Mouse (Mus musculus) heart, postnatal 36 days (tissue): Measurements from ENCODE around the gene Brsk1. TPM values are rescaled to one million over a fixed set of nuclear protein-coding genes. Genes with fewer than 3 reads are reported as not detected.
A peak's percentile ranks its signal among the peaks of the same experiment; 100 is the strongest.

ENCODE experiments used
- DNase-seq, 2 experiments: peaks; one replicate each; pipeline ENCODE4 v3.0.0; 2021 to 2022
- intact Hi-C: fragments of 180-260 bp; cut with DNase I; formaldehyde crosslinking; loops from one replicate; pipeline ENCODE4 v1.15.1; 2025
- total RNA-seq, 2 experiments: library from RNA; stranded (reverse); gene quantifications; 2 replicates each; pipeline ENCODE4 v1.2.3; 2021

Brsk1 gene
- total RNA-seq, 2 experiments from 2014 or later: 1.2 TPM

DNA sequence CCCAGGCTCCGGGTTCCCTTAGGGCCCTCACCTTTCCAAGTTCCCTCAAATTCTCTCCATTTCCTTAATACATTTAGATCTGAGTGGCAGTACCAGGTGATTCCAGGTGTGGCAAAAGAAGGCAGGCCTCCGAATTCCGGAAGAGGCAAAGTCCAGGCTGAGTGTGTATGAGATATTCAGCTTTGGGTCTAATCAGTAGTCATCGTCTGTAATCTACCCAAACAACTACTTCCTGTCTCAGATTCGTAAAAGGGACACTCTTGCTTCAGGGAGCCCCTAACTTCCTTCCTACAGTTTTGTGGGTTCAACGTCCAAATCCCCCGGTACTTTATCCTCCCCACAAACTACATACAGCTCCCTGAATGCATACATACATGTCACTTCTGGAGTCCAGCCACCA is 34.8 kb downstream of the Brsk1 start, which contains the start of gene Tmem150b:
Gene Tmem150b, minus strand, starts transcription at position 81 of the 400 bp plus-strand sequence.
- intact Hi-C loops: no loop called here
- no peak for DNase-seq

DNA sequence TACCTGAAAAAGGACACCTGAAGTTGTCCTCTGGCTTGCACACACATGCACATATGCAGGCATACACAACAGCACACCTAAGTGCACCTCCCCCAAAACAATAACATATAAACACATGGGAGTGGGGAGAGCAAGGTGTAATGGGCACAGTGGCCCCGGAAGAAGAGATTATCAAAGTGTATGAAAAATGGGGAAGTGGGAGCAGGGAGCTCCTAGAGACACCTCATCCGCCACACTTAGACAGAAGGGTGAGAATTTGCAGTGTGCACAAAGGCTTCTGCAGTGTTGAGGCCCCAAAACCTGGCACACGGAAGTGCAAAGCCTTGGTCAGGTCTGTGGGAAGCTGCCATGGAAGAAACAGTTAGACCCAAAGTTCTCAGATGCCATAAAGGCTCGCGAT is 40.7 kb downstream of the Brsk1 start:
- DNase-seq: no peak
- intact Hi-C loops: no loop called here

DNA sequence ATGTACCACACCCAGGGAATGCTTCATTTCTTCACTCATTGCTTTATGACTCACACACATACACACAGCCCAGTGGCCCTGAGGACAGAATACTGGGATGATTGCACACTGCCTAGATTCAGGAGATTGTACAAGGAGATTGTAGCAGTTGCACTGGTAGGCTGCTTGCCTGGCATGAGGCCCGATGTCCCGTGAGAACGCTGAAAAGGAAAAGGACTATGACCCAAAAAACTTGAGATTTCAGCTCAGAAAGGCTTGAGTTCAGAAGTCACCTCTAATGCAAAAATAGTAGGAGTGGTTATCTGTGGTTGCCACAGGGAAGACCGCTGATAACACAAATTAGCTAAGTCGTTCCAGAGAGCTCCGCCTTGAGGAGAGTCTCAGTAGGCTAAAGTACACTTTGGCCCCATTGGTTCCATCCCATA is 42.6 kb downstream of the Brsk1 start:
- no peak for DNase-seq
- intact Hi-C loops: no loop called here

DNA sequence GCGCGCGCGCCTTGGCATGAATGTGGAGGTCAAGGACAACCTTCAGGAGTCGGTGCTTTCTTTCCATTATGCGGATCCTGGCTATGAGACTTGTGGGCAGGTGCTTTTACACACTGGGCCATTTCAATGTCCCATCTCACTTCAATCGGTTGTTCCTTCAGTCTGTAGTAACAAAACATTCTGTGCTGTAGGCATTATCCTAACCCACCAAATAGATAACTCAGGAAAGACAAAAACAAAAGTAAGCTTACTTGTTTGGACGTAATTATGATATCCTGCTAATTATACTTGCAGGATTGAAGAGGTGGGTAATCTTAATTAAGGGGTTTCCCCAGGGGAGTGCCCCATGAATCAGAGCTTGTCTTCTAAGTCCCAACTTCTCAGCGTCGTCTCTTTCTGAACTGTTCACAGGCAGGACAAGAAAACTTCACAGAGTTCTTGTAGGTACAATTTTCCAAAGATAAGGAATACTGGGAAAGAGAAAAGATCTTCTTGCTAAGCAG is 48.7 kb downstream of the Brsk1 start:
- intact Hi-C loops: loop anchor here (2.0 kb wide), 1 partner anchor 72 kb away; no protein-coding TSS in a partner anchor
- no peak for DNase-seq

DNA sequence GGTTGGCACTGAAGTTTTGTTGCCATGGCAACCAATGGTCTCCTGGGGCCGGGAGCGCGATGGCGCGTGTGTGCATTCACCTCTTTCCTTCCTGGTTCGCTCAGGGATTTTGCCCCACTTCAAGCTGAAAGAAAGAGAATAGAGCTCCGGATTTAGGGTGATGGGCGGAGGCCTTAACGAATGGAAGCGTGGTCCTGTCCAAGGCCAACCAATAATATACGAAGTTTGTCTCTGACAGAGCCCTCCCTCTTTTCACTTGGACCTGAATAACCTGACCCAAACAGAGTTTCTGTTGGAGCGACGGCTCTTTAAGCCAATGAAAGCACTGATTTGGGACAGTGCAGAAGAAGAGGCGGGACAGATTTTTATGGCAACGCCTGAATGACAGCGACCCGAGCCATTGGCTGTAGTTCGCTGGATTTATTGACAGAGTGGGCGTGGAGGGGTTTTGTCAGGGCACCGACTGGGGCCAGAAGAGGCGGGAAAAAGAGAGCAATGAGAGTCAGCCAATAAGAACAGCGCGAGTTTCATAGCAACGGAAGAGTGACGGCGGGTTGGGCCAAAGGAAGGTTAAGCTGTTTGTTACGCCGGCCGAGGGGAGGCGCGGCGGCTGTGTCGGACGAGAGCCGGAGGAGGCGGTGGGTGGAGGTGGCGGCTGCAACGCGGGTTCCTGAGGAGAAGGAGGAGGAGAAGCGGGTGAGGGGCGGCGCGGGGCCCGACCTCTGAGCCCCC is 49.3 kb downstream of the Brsk1 start, which contains the start of gene Kmt5c:
Gene Kmt5c, plus strand, starts transcription at position 572 of the 732 bp plus-strand sequence.
- peak; percentile 95 for DNase-seq
- intact Hi-C loops: loop anchor here (2.0 kb wide), 3 partner anchors 49 to 71 kb away; partner anchors contain the start of gene Tmem238

DNA sequence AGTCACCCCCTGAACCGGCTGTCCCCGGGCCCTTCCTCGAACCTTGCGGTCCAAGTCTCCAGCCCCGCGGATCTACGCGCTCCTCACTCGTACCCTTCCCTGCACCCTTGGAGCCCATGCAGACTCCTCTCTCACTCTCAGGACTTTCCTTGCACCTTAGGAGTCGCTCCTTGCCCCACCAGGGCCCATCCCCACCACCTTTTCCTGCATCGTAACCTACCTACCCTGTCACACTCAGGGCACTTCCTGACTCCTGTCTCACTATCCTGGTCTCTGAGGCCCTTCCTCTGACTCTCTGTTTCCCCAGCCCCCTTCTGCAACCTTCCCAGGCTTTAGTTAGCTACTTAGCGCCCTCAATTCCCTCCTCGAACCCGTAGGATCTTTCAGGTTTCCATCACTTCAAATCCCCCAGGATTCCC is 49.9 kb downstream of the Brsk1 start:
- intact Hi-C loops: loop anchor here (2.0 kb wide), 2 partner anchors 48 to 54 kb away; partner anchors contain the start of gene Tmem238
- DNase-seq: no peak

DNA sequence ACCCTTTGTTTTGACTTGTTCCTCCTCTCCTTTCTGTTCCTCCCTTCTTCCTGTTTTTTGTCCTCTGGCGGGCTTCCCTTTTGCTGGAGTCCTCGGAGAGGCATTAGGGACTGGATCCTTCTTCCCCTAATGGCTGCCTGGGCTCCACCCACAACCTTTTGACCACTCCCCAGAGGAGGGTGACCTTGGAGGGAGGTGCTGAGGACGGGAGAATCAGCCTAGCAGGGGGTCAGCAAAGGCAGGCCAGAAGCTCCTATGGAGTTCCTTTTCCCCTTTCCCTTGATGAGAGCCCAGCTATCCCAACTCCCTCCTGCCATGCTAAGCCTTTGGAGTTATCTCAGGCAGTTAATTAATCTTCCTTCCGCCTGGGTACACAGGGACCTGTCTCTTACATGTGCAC is 50.7 kb downstream of the Brsk1 start:
- DNase-seq: peak; percentile 57 to 66
- intact Hi-C loops: loop anchor here (2.0 kb wide), 2 partner anchors 48 to 54 kb away; partner anchors contain the start of gene Tmem238

DNA sequence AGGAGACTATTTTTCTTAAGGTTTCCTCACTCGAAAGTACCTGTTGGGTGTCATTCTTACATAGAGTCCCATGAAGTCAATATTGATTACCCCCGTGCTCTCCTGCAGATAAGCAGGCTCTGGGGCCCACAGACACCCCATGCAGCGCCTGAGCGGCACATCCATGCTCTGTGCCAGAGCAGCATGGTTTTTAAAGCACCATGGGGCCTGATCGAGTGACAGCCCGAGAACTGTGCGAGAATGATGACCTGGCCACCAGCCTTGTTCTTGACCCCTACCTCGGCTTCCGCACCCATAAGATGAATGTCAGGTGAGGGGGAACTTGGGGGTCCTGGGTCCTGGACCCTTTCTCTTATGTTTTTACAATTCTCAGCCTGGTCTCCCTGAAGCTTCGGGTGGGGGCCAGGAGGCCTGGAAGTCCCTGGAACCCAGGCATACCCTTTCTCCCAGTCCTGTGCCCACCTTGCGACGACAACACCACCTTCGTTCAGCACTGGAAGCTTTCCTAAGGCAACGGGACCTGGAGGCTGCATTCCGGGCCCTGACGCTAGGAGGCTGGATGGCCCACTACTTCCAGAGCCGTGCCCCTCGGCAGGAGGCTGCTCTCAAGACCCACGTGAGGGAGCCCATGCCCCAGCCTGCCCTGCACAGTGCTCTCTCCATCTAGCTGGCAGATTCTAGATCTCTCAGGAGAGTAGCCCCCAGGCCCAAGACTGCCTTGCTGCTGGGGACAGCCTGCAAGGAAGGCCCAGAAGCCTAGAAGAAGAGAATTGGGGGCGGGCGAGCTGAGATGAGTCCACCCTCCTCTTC is 51.5 kb downstream of the Brsk1 start:
- intact Hi-C loops: loop anchor here (2.0 kb wide), 2 partner anchors 47 to 55 kb away; partner anchors contain the start of gene Tmem238
- no peak for DNase-seq

DNA sequence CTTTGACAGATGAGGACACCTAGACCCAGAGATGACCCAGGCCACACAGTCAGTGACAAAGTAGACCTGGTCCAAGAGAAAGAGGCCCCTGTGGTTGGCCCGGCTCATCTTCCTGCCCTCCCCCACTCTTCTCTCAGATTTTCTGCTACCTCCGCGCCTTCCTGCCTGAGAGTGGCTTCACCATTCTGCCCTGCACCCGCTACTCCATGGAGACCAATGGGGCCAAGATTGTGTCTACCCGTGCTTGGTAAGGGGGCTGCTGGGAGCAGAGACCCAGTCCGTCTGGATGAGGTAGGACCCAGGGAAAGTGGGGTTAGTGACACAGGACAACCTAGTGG is 52.0 kb downstream of the Brsk1 start:
- DNase-seq: no peak
- intact Hi-C loops: no loop called here

DNA sequence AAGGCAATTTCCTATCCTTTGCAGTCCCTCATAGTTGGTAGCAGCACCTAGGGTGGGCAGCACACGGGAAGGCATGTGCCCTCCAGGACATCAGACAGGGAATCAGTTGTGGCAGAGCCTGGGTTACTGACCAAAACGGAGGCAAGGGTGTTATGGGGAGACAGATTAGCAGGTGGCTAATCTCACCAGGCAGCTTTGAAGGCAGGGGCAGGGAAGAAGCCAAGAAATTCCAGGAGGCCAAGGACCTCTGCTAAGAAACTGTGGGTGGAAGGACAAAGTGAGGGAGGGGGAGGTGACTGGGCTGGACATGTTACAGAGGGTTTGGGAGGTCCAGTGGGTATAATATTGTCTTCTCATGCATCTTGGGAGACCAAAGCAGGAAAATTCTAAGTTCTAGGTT is 53.0 kb downstream of the Brsk1 start:
- DNase-seq: no peak
- intact Hi-C loops: no loop called here

DNA sequence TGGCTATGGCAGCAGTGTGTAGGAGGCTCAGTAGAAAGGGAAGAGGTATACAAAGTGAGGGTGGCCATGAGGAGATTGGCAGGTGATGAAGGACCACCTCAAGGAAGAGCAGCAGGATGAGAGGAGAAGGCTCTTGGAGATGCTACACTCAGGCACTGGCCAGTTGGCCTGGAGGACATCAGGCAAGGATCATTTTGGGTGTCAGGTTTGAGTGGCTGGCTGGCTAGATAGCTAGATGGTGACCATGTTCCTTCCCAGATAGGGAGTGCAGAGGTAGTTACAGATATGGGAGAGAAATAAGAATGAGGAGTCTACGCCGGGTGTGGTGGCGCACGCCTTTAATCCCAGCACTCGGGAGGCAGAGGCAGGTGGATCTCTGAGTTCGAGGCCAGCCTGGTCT is 54.5 kb downstream of the Brsk1 start:
- DNase-seq: no peak
- intact Hi-C loops: no loop called here

DNA sequence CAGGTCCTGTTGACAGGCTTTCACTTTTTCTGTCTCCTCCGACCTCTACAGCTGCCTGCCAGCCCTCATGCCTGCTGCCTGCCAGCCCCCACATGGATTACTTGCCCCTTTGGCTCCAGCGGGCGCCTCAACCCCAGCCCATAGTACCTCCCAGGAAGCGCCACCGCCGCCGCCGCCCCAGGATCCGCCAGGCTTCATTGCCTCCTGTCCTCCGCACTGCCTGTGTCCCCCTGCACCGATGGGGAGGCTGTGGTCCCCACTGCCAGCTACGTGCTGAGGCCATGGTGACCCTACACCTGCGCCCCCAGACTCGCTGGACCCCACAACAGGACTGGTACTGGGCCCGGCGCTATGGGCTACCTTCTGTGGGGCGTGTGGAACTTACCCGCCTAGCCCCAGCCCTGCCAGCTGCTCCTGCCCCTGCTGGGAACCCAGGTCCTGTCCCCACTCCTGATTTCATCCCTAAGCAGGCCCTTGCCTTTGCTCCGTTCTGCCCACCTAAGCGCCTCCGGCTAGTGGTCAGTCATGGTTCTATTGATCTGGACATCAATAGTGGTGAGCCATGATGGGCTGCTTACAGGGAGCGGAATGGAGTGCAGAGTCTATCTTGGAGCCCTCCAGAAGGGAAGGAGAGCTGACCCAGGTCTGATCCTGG is 56.0 kb downstream of the Brsk1 start:
- no peak for DNase-seq
- intact Hi-C loops: no loop called here

DNA sequence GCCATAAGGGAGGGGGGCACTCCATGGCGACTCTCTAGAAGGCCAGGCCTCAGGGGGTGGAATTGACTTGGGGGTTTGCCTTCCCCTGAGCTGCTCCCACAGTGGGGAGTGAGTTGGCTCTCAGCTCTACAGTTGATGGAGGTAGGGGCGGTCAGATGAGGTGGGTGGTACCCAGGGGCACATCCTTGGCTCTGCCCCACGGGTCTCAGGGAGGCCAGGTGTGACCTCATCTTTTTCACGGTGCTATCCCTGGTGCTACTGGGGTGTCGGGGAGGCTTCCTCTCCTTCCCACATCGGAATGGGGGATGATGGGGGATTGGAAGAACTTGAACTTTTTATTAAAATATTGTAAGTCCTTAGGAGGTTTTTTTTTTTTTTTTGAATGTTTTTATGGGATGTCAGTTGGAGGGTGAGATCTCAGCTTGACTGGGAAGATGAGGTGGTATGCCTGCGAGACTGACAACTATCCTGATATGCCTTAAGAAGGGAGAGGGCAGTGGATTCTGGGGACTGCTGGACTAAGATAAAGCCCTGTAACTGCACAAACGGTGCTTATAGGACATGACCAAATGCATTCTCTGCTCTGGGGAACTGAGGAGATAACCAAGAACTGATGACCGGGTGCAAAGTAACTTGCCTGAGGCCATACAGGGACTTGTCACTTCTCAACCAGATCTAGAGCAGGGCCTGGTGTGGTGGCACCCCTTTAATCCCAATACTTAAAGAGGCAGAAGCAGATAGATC is 56.9 kb downstream of the Brsk1 start:
- intact Hi-C loops: no loop called here
- DNase-seq: no peak

DNA sequence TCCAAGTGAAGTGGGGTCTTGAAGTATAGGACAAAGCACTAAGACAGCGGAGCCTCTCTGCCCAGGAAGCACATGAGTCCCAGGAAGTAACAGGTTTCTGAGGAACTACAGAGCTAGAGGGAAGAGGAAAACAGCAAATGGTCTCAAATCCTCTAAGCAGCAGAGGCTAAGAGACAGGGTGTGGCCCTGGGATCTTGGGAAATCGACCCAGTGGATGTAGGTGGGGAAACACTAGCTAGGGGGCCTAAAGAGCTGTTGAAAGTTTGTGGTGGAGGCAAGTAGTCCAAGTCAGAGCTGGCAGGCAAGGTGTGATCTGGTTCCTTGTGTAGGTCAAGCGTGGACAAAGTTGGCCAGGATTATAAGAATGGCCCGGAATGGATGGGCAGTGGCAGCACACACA is 57.9 kb downstream of the Brsk1 start:
- no peak for DNase-seq
- intact Hi-C loops: no loop called here

DNA sequence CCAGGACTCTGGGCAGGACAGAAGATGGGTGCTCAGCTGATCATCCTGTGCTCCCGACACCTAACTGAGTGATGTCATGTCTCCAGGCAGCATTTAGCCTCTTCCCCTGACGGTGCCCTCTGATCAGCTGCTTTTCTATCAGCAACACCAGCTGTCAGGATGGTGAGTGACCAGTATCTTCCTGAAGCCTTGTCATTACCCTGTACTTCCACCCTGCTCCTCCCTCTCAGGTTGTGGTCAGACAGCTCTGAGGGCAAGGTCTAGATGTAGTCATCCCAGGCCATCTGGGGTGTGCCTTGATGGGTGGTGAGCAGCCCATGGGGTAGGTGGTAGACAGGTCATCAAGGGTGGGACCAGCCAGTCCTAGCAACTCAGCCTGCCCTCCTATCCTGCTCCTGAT is 58.8 kb downstream of the Brsk1 start:
- no peak for DNase-seq
- intact Hi-C loops: no loop called here

DNA sequence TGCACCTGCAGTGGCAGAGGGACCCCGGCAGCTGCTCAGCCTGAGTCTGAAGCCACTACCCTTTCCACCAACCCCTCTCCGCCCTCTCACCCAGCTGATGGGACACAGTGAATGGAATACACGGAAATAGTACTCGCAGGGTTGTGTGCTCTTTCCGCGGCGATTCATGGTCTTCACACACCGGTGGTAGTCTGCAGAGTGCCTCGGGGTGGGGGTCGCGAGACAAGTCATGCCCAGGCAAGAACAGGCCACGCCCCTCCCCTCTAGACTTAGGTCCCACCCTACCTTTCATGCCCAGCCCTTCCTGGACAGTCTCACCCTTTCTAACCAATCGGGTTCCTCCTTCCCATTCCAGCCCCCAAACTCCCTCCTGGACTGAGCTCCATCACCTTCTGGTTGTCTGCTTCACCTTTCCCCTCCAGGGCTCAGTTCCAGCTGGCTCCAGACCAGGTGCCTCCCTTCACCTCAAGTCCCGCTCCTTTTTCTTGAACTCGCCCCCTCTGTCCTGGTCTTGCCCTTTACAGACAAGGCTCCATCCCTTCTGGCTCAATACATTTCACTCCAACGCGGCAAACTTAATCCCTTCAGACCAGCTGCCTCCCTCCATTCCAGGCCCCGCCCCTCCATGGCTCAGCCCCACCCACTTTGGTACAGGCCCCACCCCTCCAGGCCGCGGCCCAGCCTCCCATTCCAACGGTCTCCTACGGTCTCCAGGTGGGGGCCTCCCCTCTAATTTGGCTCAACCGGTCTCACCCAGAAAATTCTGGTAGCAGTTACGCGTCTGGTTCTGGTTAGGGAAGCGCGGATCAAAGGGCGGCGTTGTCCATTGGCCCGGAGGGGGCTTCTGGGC is 61.8 kb downstream of the Brsk1 start:
- intact Hi-C loops: loop anchor here (10.0 kb wide), 1 partner anchor 487 kb away; no protein-coding TSS in a partner anchor
- no peak for DNase-seq

DNA sequence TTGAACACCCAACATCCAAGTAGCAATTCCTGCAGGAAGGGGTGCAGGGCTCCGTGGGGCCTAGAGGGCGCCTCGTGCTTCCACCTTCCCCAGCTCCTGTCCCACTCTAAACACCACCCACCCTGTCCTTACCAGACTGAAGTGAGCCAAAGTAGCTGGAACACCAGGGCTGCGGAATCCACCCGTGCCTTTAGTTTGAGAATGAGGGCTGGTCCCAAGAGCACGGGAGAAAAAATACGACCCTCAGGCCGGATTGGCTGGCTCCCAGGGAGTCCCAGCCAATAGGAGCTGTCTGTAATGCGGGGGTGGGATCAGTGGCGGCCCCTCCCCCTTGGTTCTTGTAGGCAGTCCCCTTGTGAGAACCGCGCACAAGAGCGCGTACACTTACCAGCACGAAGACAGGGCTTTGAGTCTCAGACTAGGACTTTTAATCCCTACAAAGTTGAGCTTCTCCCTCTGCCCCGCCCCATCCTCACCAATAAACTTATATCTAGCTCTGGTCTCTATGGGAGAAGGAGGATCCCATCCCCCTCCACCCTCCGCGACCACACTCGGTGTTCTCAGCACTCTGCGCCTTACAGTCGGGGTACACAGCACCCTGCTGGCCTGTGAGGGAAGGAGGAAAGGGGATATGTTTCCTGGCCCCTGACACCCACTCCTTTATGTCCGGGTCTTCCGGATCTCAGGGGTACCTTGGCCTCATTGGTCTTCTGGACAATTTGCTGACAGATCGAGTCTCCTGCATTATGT is 62.6 kb downstream of the Brsk1 start, which contains the start of gene Cox6b2:
Gene Cox6b2, minus strand, starts transcription at position 274 of the 750 bp plus-strand sequence.
- intact Hi-C loops: loop anchor here (10.0 kb wide), 1 partner anchor 488 kb away; no protein-coding TSS in a partner anchor
- DNase-seq: peak; percentile 43 to 52

DNA sequence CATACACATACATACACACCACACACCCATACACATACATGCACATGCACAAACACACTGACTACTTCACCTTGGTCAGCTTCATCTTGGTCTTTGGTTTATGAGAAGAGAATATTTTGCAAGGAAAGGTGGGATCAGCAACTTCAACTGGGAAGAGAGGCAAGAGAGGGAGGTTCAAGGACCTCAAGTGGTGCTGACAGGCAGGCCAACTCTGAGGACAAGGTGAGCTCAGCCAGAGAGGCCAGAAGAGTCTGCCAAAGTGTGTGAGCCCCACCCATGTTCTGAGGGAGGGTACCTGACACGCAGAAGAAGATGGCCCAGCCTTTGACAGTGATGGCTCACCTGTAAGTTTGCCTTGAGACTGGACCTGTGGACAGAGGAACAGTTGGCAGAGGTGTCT is 69.3 kb downstream of the Brsk1 start:
- intact Hi-C loops: loop anchor here (10.0 kb wide), 1 partner anchor 495 kb away; no protein-coding TSS in a partner anchor
- no peak for DNase-seq
